Mouse (Mus musculus) lung, postnatal 0 days (tissue): ENCODE data around the gene Dst.

Experiments
- CTCF ChIP-seq: IDR thresholded peaks from 2 replicates; pipeline ENCODE4 v1.5.1; 2016; ENCODE audit warnings: antibody characterized with exemption, mild to moderate bottlenecking
- EP300 ChIP-seq: IDR thresholded peaks from 2 replicates; pipeline ENCODE4 v1.6.1; 2016; ENCODE audit warnings: antibody characterized with exemption, mild to moderate bottlenecking, control low read depth

DNA sequence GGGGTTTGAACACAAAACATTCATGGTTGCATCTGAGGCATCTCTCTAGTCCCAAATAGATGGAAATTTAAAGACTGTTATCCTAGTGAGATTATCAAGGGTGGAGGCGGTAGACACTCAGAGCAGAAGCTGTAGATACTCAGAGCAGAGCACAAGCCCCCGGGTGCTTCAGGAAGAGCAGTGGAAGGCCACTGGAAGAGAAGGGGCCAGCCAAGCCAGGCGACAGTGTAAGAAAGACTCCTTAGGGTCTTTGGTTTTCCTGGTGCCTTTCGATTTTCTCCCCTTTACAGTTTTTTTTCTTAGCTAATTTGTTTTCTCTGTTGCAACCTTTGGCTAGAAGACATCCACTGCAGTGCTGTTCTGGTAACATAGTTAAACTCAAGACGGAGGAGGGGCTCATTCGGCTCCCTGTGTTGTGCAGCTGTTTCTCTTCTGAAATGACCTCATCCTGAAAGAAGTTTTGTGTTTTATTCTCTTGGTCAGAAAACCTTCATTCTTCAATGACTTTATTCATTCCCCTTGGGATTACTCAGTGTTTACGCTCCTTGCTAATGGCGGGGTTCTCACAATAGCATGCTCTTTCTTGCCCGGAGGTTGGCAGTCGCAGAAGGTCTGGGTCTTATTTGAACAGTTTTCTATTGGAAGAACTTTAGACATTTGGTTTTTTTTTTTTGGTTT lies 242.5 kb downstream of the Dst start:
- TF ChIP-seq EP300, result no peak
- no peak for TF ChIP-seq CTCF
